Comparison of ENCODE assay signal across 19 mouse cellular contexts in genomic region chr6:89291494-89291893, GRCm38 (mm10).
A peak's percentile ranks its signal among the peaks of the same experiment; 100 is the strongest.
DNase-seq lines count a peak whose midpoint lies in the region; ATAC-seq and TF ChIP-seq lines count a peak whose summit lies in the region.
"Had no signal": no experiment of that assay in that cellular context is flagged by ENCODE, and none has a peak within 500 bp of the region (broad histone marks: within the 10 kb centered on the region; RNA-seq: fewer than 3 reads in every experiment).

No protein-coding gene starts in this region.

- 0 out of 2 replicates have a peak, but pooled peaks have one; percentile 22 for ATAC-seq in forebrain, embryonic 11.5 days (replicated peaks; ENCODE audit: low FRiP score)
- no peak for ATAC-seq in forebrain, postnatal 0 days
- ATAC-seq in midbrain, embryonic 14.5 days (ENCODE audit: low FRiP score, low TSS enrichment), result peak; percentile 16; the same call in 1 of the 2 replicates
- ATAC-seq: inflammation-experienced regulatory T-cells, adult 6 months; liver, postnatal 0 days; Patski had no signal

- H3K9me3 ChIP-seq in forebrain, embryonic 11.5 days (ENCODE audit: control insufficient read depth, low read length), result no peaks in the 10 kb centered on the region
- H3K9me3 ChIP-seq in forebrain, postnatal 0 days (ENCODE audit: low read length), result no peaks in the 10 kb centered on the region
- H3K9me3 ChIP-seq in E14TG2a.4 (ENCODE audit: low read length), result no peaks in the 10 kb centered on the region
- no peaks in the 10 kb centered on the region for H3K9me3 ChIP-seq in embryonic facial prominence, embryonic 10.5 days
- H3K9me3 ChIP-seq in midbrain, embryonic 14.5 days (ENCODE audit: control insufficient read depth, low read length), result no peaks in the 10 kb centered on the region

- 10% methylated on average over 7 of the region's 7 CpGs for WGBS in forebrain, embryonic 11.5 days
- 10% methylated on average over 7 of the region's 7 CpGs for WGBS in forebrain, postnatal 0 days
- 24% methylated on average over 7 of the region's 7 CpGs for WGBS in embryonic facial prominence, embryonic 10.5 days
- 5% methylated on average over 7 of the region's 7 CpGs for WGBS in midbrain, embryonic 14.5 days

- no peaks in the 10 kb centered on the region for H3K36me3 ChIP-seq in forebrain, embryonic 11.5 days (ENCODE audit: control insufficient read depth, insufficient read depth, low read length)
- no peaks in the 10 kb centered on the region for H3K36me3 ChIP-seq in forebrain, postnatal 0 days (ENCODE audit: insufficient read depth)
- H3K36me3 ChIP-seq in E14TG2a.4 (ENCODE audit: insufficient read depth, low read length), result no peaks in the 10 kb centered on the region
- no peaks in the 10 kb centered on the region for H3K36me3 ChIP-seq in embryonic facial prominence, embryonic 10.5 days (replicated peaks)
- H3K36me3 ChIP-seq in midbrain, embryonic 14.5 days (ENCODE audit: control insufficient read depth, insufficient read depth, low read length), result no peaks in the 10 kb centered on the region

- no peak overlapping the region for H3K4me3 ChIP-seq in forebrain, embryonic 11.5 days (ENCODE audit: low read depth, low read length)
- H3K4me3 ChIP-seq in forebrain, postnatal 0 days (ENCODE audit: low read depth, low read length), result no peak overlapping the region
- peak overlapping the region; percentile 37; the same call in 1 of the 2 replicates for H3K4me3 ChIP-seq in E14TG2a.4 (replicated peaks; ENCODE audit: low read length)
- no peak overlapping the region for H3K4me3 ChIP-seq in embryonic facial prominence, embryonic 10.5 days
- H3K4me3 ChIP-seq in midbrain, embryonic 14.5 days (replicated peaks; ENCODE audit: low read depth, low read length), result no peak overlapping the region
- H3K4me3 ChIP-seq: erythroblast, embryonic 14.5 days; megakaryocyte, embryonic 14.5 days had no signal

- TF ChIP-seq CTCF in forebrain, postnatal 0 days (IDR thresholded peaks at IDR 0.05; ENCODE audit: low read depth), result no peak
- TF ChIP-seq CTCF in E14TG2a.4 (conservative IDR thresholded peaks at IDR 0.05; ENCODE audit: low read length), result no peak

- H3K4me2 ChIP-seq in forebrain, embryonic 11.5 days (ENCODE audit: low read depth, low read length, severe bottlenecking), result no peak overlapping the region
- H3K4me2 ChIP-seq in forebrain, postnatal 0 days (ENCODE audit: low read depth), result no peak overlapping the region
- no peak overlapping the region for H3K4me2 ChIP-seq in midbrain, embryonic 14.5 days (ENCODE audit: low read length)
- H3K4me2 ChIP-seq: heart, embryonic 11.5 days had no signal

- H3K9ac ChIP-seq in forebrain, embryonic 11.5 days (ENCODE audit: low read length), result no peak overlapping the region
- H3K9ac ChIP-seq in forebrain, postnatal 0 days, result no peak overlapping the region
- H3K9ac ChIP-seq in midbrain, embryonic 14.5 days (replicated peaks; ENCODE audit: low read length), result no peak overlapping the region
- H3K9ac ChIP-seq: liver, postnatal 0 days had no signal

- H3K27ac ChIP-seq in forebrain, embryonic 11.5 days (ENCODE audit: low read depth, low read length), result no peak overlapping the region
- no peak overlapping the region for H3K27ac ChIP-seq in forebrain, postnatal 0 days (ENCODE audit: low read depth, low read length)
- peak overlapping the region; percentile 57 for H3K27ac ChIP-seq in embryonic facial prominence, embryonic 10.5 days (replicated peaks)
- H3K27ac ChIP-seq in midbrain, embryonic 14.5 days (replicated peaks; ENCODE audit: low read depth, low read length), result no peak overlapping the region

- H3K4me1 ChIP-seq in forebrain, embryonic 11.5 days (replicated peaks; ENCODE audit: control insufficient read depth, insufficient read depth, low read length), result peaks cover 6% of the 10 kb centered on the region; the same call in 1 of the 2 replicates
- peaks cover 2% of the 10 kb centered on the region; the same call in 1 of the 2 replicates for H3K4me1 ChIP-seq in forebrain, postnatal 0 days (ENCODE audit: insufficient read depth)
- H3K4me1 ChIP-seq in E14TG2a.4 (replicated peaks; ENCODE audit: low read depth, low read length), result peaks cover 66% of the 10 kb centered on the region
- peaks cover 34% of the 10 kb centered on the region for H3K4me1 ChIP-seq in embryonic facial prominence, embryonic 10.5 days
- peaks cover 33% of the 10 kb centered on the region for H3K4me1 ChIP-seq in midbrain, embryonic 14.5 days (ENCODE audit: control insufficient read depth, insufficient read depth, low read length)

- no peak for DNase-seq in forebrain, embryonic 11.5 days (ENCODE audit: low spot score)
- DNase-seq in forebrain, postnatal 0 days, result no peak
- DNase-seq in embryonic facial prominence, embryonic 10.5 days (ENCODE audit: low spot score), result no peak
- DNase-seq in midbrain, embryonic 14.5 days, result no peak
- no peak for DNase-seq in kidney, postnatal 10 days
- no peak for DNase-seq in kidney, postnatal 25 days
- DNase-seq: cerebellum, adult 9-11 months; gastrocnemius, postnatal 36 days; heart, postnatal 14 days; liver; liver, postnatal 0 days; lung, postnatal 14 days; thymus, postnatal 4 days had no signal

- H3K27me3 ChIP-seq in forebrain, embryonic 11.5 days (ENCODE audit: control insufficient read depth, insufficient read depth, low read length), result peaks cover 5% of the 10 kb centered on the region; the same call in 1 of the 2 replicates
- no peaks in the 10 kb centered on the region for H3K27me3 ChIP-seq in forebrain, postnatal 0 days (ENCODE audit: insufficient read depth, low read length)
- peaks cover 6% of the 10 kb centered on the region; the same call in 1 of the 2 replicates for H3K27me3 ChIP-seq in E14TG2a.4 (ENCODE audit: insufficient read depth, low read length)
- H3K27me3 ChIP-seq in embryonic facial prominence, embryonic 10.5 days (replicated peaks; ENCODE audit: low read depth, poor library complexity, severe bottlenecking), result no peaks in the 10 kb centered on the region
- no peaks in the 10 kb centered on the region for H3K27me3 ChIP-seq in midbrain, embryonic 14.5 days (ENCODE audit: control insufficient read depth, insufficient read depth, low read length)
- H3K27me3 ChIP-seq: Patski had no signal
